Mouse (Mus musculus) testis, adult 2 months (tissue): ENCODE measurements around the gene Hcrtr1.

Experiments
- CTCF ChIP-seq: fragments of 200-500 bp; IDR thresholded peaks from 2 replicates; pipeline ENCODE4 v1.5.1; 2012; ENCODE audit warnings: low read depth, mild to moderate bottlenecking, inconsistent platforms, low read length, moderate library complexity; ENCODE audit not compliant: control insufficient read depth, insufficient read depth, insufficient replicate concordance
- POLR2A ChIP-seq: fragments of 200-500 bp; IDR thresholded peaks from 2 replicates; pipeline ENCODE4 v1.6.1; 2012; ENCODE audit warnings: low read depth, mild to moderate bottlenecking, inconsistent platforms, low read length, moderate library complexity; ENCODE audit not compliant: control insufficient read depth

- TF ChIP-seq CTCF (peak; percentile 99), POLR2A (no peak)
These were observed 51.9 kb downstream of the Hcrtr1 start for GRCm38 (mm10) chr4:130087293-130087692.
